ENCODE assay signal across 9 mouse cellular contexts in the genomic region with DNA sequence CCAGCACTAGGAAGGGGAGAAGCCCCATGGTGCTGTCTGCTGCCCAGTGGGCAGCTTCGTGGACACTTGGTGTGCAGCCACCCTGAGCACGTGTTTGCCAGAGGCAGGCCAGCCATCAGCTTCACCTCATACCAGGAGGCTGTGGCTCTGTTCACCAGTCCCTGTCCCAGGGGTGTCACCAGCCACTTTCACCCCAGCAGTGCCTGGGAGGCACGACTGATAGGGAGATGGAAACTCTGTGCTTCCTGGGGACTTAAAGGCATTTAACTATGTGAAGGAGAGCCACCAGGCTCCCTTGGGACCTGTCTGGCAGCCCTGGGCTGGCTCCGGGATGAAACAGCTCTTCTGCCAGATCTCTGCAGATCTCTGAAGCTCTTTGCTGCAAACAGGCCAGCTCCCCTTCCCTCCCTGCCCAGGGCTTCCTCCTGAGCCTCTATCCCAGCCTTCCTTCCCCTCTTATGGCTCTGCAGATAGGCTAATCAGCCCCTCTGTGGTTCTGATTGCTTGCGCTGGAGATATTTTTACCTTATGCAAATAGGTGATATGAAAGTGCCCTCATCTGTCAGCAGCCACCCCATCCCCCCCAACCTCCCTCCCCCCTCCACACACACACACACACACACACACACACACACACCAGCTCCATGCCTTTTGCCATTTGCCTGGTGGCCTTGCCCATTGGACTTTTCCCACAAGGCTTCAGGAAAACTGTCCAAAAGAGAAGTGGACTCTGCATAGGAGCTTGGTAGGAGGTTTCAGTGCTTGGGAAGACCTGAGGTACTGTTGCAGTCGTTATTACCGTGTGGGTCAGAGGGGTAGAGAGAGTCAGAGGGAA. TPM values are rescaled to one million over a fixed set of nuclear protein-coding genes. Genes with fewer than 3 reads are reported as not detected.
DNase-seq lines count a peak whose midpoint lies in the region; ATAC-seq lines count a peak whose summit lies in the region.
"Had no signal": no experiment of that assay in that cellular context is flagged by ENCODE, and none has a peak within 500 bp of the region (broad histone marks: within the 10 kb centered on the region; RNA-seq: fewer than 3 reads in every experiment).

No protein-coding gene starts in this region.

- DNase-seq in forebrain, embryonic 10.5 days (ENCODE audit: extremely low spot score, low spot score) = no peak
- DNase-seq in A20 (ENCODE audit: low read depth, low spot score) = peak; percentile 76
- DNase-seq in thymus, postnatal 0 days (ENCODE audit: low spot score) = no peak

- H3K36me3 ChIP-seq in forebrain, embryonic 10.5 days (replicated peaks) = peaks cover 15% of the 10 kb centered on the region
- H3K36me3 ChIP-seq in forebrain, embryonic 16.5 days (ENCODE audit: control insufficient read depth, insufficient read depth) = no peaks in the 10 kb centered on the region
- no peaks in the 10 kb centered on the region for H3K36me3 ChIP-seq in heart, embryonic 16.5 days (ENCODE audit: control insufficient read depth, insufficient read depth)
- H3K36me3 ChIP-seq in liver, embryonic 15.5 days (replicated peaks) = no peaks in the 10 kb centered on the region

- no peak for ATAC-seq in forebrain, embryonic 16.5 days
- ATAC-seq in heart, embryonic 16.5 days (replicated peaks; ENCODE audit: extremely low read depth, insufficient read depth, low FRiP score) = peak; percentile 72
- ATAC-seq in liver, embryonic 15.5 days (ENCODE audit: insufficient read depth) = peak; percentile 73
- no peak for ATAC-seq in activated CD4-positive, CD25-positive, alpha-beta regulatory T cell, adult 4 months
- ATAC-seq in cerebellum, adult (ENCODE audit: insufficient number of reproducible peaks, low FRiP score, low TSS enrichment) = no peak

- no peaks in the 10 kb centered on the region for H3K27me3 ChIP-seq in forebrain, embryonic 10.5 days (ENCODE audit: poor library complexity, severe bottlenecking)
- no peaks in the 10 kb centered on the region for H3K27me3 ChIP-seq in forebrain, embryonic 16.5 days (replicated peaks; ENCODE audit: control insufficient read depth, insufficient read depth, low read length)
- no peaks in the 10 kb centered on the region for H3K27me3 ChIP-seq in heart, embryonic 16.5 days (ENCODE audit: control insufficient read depth, insufficient read depth, low read length)
- peaks cover 8% of the 10 kb centered on the region; the same call in 1 of the 2 replicates for H3K27me3 ChIP-seq in liver, embryonic 15.5 days

- 59% methylated on average over 7 of the region's 7 CpGs for WGBS in forebrain, embryonic 10.5 days
- WGBS in forebrain, embryonic 16.5 days = 54% methylated on average over 7 of the region's 7 CpGs
- 23% methylated on average over 7 of the region's 7 CpGs for WGBS in heart, embryonic 16.5 days
- WGBS in liver, embryonic 15.5 days (ENCODE audit: insufficient replicate concordance) = 21% methylated on average over 7 of the region's 7 CpGs

- H3K4me3 ChIP-seq in forebrain, embryonic 10.5 days = no peak overlapping the region
- no peak overlapping the region for H3K4me3 ChIP-seq in forebrain, embryonic 16.5 days (replicated peaks; ENCODE audit: low read length)
- H3K4me3 ChIP-seq in heart, embryonic 16.5 days (ENCODE audit: low read length) = peak overlapping the region; percentile 19; the same call in 1 of the 2 replicates
- H3K4me3 ChIP-seq in liver, embryonic 15.5 days (replicated peaks) = no peak overlapping the region

- peak overlapping the region; percentile 68 for H3K27ac ChIP-seq in forebrain, embryonic 10.5 days
- no peak overlapping the region for H3K27ac ChIP-seq in forebrain, embryonic 16.5 days (ENCODE audit: low read length)
- H3K27ac ChIP-seq in heart, embryonic 16.5 days (ENCODE audit: low read length) = peak overlapping the region; percentile 97
- H3K27ac ChIP-seq in liver, embryonic 15.5 days (replicated peaks) = peak overlapping the region; percentile 48; the same call in 1 of the 2 replicates

- peaks cover 4% of the 10 kb centered on the region; the same call in 1 of the 2 replicates for H3K9me3 ChIP-seq in forebrain, embryonic 10.5 days
- peaks cover 2% of the 10 kb centered on the region; the same call in 1 of the 2 replicates for H3K9me3 ChIP-seq in forebrain, embryonic 16.5 days (ENCODE audit: control insufficient read depth, low read length)
- no peaks in the 10 kb centered on the region for H3K9me3 ChIP-seq in heart, embryonic 16.5 days (replicated peaks; ENCODE audit: control insufficient read depth, low read length)
- H3K9me3 ChIP-seq in liver, embryonic 15.5 days (replicated peaks) = no peaks in the 10 kb centered on the region

- peaks cover 36% of the 10 kb centered on the region for H3K4me1 ChIP-seq in forebrain, embryonic 10.5 days
- peaks cover 4% of the 10 kb centered on the region for H3K4me1 ChIP-seq in forebrain, embryonic 16.5 days (replicated peaks; ENCODE audit: control insufficient read depth, insufficient read depth, low read length)
- peaks cover 87% of the 10 kb centered on the region for H3K4me1 ChIP-seq in heart, embryonic 16.5 days (ENCODE audit: control insufficient read depth, insufficient read depth, low read length)
- peaks cover 31% of the 10 kb centered on the region for H3K4me1 ChIP-seq in liver, embryonic 15.5 days (replicated peaks)

- H3K4me2 ChIP-seq in forebrain, embryonic 16.5 days (ENCODE audit: low read length) = no peak overlapping the region
- peak overlapping the region; percentile 54 for H3K4me2 ChIP-seq in heart, embryonic 16.5 days (ENCODE audit: low read depth, low read length)
- 0 out of 2 replicates have a peak overlapping the region, but pooled peaks have one; percentile 10 for H3K4me2 ChIP-seq in liver, embryonic 15.5 days

- no peak overlapping the region for H3K9ac ChIP-seq in forebrain, embryonic 16.5 days (replicated peaks; ENCODE audit: low read depth, low read length)
- H3K9ac ChIP-seq in heart, embryonic 16.5 days (ENCODE audit: low read length) = peak overlapping the region; percentile 65
- no peak overlapping the region for H3K9ac ChIP-seq in liver, embryonic 15.5 days

RNA-seq across cellular contexts. Expression of gene Mmp15, which starts 8.3 kb away (rescaled TPM):
- 11.1 TPM in 2 replicates for polyA plus RNA-seq in forebrain, embryonic 10.5 days (2016; fragmentation: Nextera tagmentation; extraction: Ambion mirVana)
- polyA plus RNA-seq in forebrain, embryonic 16.5 days (2015; fragmentation: Nextera tagmentation; extraction: Ambion mirVana) = 10.9 and 11.3 TPM in 2 replicates
- polyA plus RNA-seq in heart, embryonic 16.5 days (2015; fragmentation: Nextera tagmentation; extraction: Ambion mirVana) = 30.1 and 39.4 TPM in 2 replicates
- 1.1 and 1.2 TPM in 2 replicates for polyA plus RNA-seq in liver, embryonic 15.5 days (2015; fragmentation: Nextera tagmentation; extraction: Ambion mirVana)
- 1 to 10 TPM in 1 of 2 experiments, under 1 TPM in 1; 0.95 to 1.6 TPM for polyA plus RNA-seq in activated CD4-positive, CD25-positive, alpha-beta regulatory T cell, adult 4 months (2017; shearing (Covaris generic))
- polyA plus RNA-seq in thymus, postnatal 0 days (2015; fragmentation: Nextera tagmentation; extraction: Ambion mirVana) = 4.0 and 4.5 TPM in 2 replicates

RNA-seq across cellular contexts. Expression of gene Usb1, which starts 28.3 kb away (rescaled TPM):
- 50.5 and 53.1 TPM in 2 replicates for polyA plus RNA-seq in forebrain, embryonic 10.5 days (2016; fragmentation: Nextera tagmentation; extraction: Ambion mirVana)
- polyA plus RNA-seq in forebrain, embryonic 16.5 days (2015; fragmentation: Nextera tagmentation; extraction: Ambion mirVana) = 46.6 and 49.7 TPM in 2 replicates
- polyA plus RNA-seq in heart, embryonic 16.5 days (2015; fragmentation: Nextera tagmentation; extraction: Ambion mirVana) = 32.4 and 32.8 TPM in 2 replicates
- polyA plus RNA-seq in liver, embryonic 15.5 days (2015; fragmentation: Nextera tagmentation; extraction: Ambion mirVana) = 11.4 and 11.7 TPM in 2 replicates
- 10 to 100 TPM; 51.4 to 65.4 TPM for polyA plus RNA-seq in activated CD4-positive, CD25-positive, alpha-beta regulatory T cell, adult 4 months (2017; shearing (Covaris generic))
- 34.1 and 35.8 TPM in 2 replicates for polyA plus RNA-seq in thymus, postnatal 0 days (2015; fragmentation: Nextera tagmentation; extraction: Ambion mirVana)

RNA-seq across cellular contexts. Expression of gene Zfp319, which starts 28.6 kb away (rescaled TPM):
- 10.6 and 10.7 TPM in 2 replicates for polyA plus RNA-seq in forebrain, embryonic 10.5 days (2016; fragmentation: Nextera tagmentation; extraction: Ambion mirVana)
- 19.8 and 21.8 TPM in 2 replicates for polyA plus RNA-seq in forebrain, embryonic 16.5 days (2015; fragmentation: Nextera tagmentation; extraction: Ambion mirVana)
- 6.4 and 6.6 TPM in 2 replicates for polyA plus RNA-seq in heart, embryonic 16.5 days (2015; fragmentation: Nextera tagmentation; extraction: Ambion mirVana)
- 0.89 and 1.2 TPM in 2 replicates for polyA plus RNA-seq in liver, embryonic 15.5 days (2015; fragmentation: Nextera tagmentation; extraction: Ambion mirVana)
- 1 to 10 TPM; 3.2 to 4.5 TPM for polyA plus RNA-seq in activated CD4-positive, CD25-positive, alpha-beta regulatory T cell, adult 4 months (2017; shearing (Covaris generic))
- 6.6 and 6.7 TPM in 2 replicates for polyA plus RNA-seq in thymus, postnatal 0 days (2015; fragmentation: Nextera tagmentation; extraction: Ambion mirVana)

RNA-seq across cellular contexts. Expression of gene Tepp, which starts 50.0 kb away (rescaled TPM):
- polyA plus RNA-seq in forebrain, embryonic 10.5 days (2016; fragmentation: Nextera tagmentation; extraction: Ambion mirVana) = not detected in 2 replicates
- polyA plus RNA-seq in forebrain, embryonic 16.5 days (2015; fragmentation: Nextera tagmentation; extraction: Ambion mirVana) = 1.5 TPM in 1 of 2 replicates, not detected in the other
- 0.74 TPM in 1 of 2 replicates, not detected in the other for polyA plus RNA-seq in heart, embryonic 16.5 days (2015; fragmentation: Nextera tagmentation; extraction: Ambion mirVana)
- not detected in 2 replicates for polyA plus RNA-seq in liver, embryonic 15.5 days (2015; fragmentation: Nextera tagmentation; extraction: Ambion mirVana)
- not detected for polyA plus RNA-seq in activated CD4-positive, CD25-positive, alpha-beta regulatory T cell, adult 4 months (2017; shearing (Covaris generic))
- 2.7 and 2.8 TPM in 2 replicates for polyA plus RNA-seq in thymus, postnatal 0 days (2015; fragmentation: Nextera tagmentation; extraction: Ambion mirVana)
- polyA plus RNA-seq: large intestine, adult 2 months had no signal

RNA-seq across cellular contexts. Expression of gene Cngb1, which starts 54.0 kb away (rescaled TPM):
- polyA plus RNA-seq in forebrain, embryonic 10.5 days (2016; fragmentation: Nextera tagmentation; extraction: Ambion mirVana) = 0.14 and 0.25 TPM in 2 replicates
- 0.16 and 0.52 TPM in 2 replicates for polyA plus RNA-seq in forebrain, embryonic 16.5 days (2015; fragmentation: Nextera tagmentation; extraction: Ambion mirVana)
- 0.66 and 1.3 TPM in 2 replicates for polyA plus RNA-seq in heart, embryonic 16.5 days (2015; fragmentation: Nextera tagmentation; extraction: Ambion mirVana)
- polyA plus RNA-seq in liver, embryonic 15.5 days (2015; fragmentation: Nextera tagmentation; extraction: Ambion mirVana) = 0.02 and 0.12 TPM in 2 replicates
- polyA plus RNA-seq in activated CD4-positive, CD25-positive, alpha-beta regulatory T cell, adult 4 months (2017; shearing (Covaris generic)) = under 1 TPM in 1 of 2 experiments, not detected in 1; 0.22 TPM
- 0.67 and 1.2 TPM in 2 replicates for polyA plus RNA-seq in thymus, postnatal 0 days (2015; fragmentation: Nextera tagmentation; extraction: Ambion mirVana)

Comparison
In these comparisons a context has a peak if more than half of its experiments do, and no peak if none do; other contexts are left out.
1. ATAC-seq: peak in heart, embryonic 16.5 days (single experiment) and liver, embryonic 15.5 days (single experiment); none in forebrain, embryonic 16.5 days (single experiment), activated CD4-positive, CD25-positive, alpha-beta regulatory T cell, adult 4 months (single experiment) and cerebellum, adult (single experiment).